In genomic region chr19:55743557-55744441, GRCm38 (mm10) we compare ENCODE assay signal across 8 mouse cellular contexts. TPM values are rescaled to one million over a fixed set of nuclear protein-coding genes. Genes with fewer than 3 reads are reported as not detected.
DNase-seq lines count a peak whose midpoint lies in the region; ATAC-seq lines count a peak whose summit lies in the region.

No protein-coding gene starts in this region.

- under 1% methylated on average over 47 of the region's 47 CpGs for WGBS in hindbrain, embryonic 13.5 days

- peak; percentile 36 for ATAC-seq in hindbrain, embryonic 13.5 days (ENCODE audit: low FRiP score)
- ATAC-seq in erythroid progenitor cell, adult 5-6 weeks (replicated peaks; ENCODE audit: low FRiP score, poor library complexity, severe bottlenecking): no peak

- H3K27ac ChIP-seq in hindbrain, embryonic 13.5 days: peak overlapping the region; percentile 91

- H3K36me3 ChIP-seq in hindbrain, embryonic 13.5 days: no peaks in the 10 kb centered on the region

- H3K27me3 ChIP-seq in hindbrain, embryonic 13.5 days: peaks cover 56% of the 10 kb centered on the region

- no peaks in the 10 kb centered on the region for H3K9me3 ChIP-seq in hindbrain, embryonic 13.5 days

- peak overlapping the region; percentile 48 for H3K4me3 ChIP-seq in hindbrain, embryonic 13.5 days

- H3K9ac ChIP-seq in hindbrain, embryonic 13.5 days: peak overlapping the region; percentile 81

- H3K4me2 ChIP-seq in hindbrain, embryonic 13.5 days: peak overlapping the region; percentile 61

- DNase-seq in ES-CJ7 (ENCODE audit: low read depth, low spot score): peak; percentile 77
- DNase-seq in adrenal gland, postnatal 36 days: peak; percentile 71 to 82
- DNase-seq in forelimb bud, embryonic 11.5 days (ENCODE audit: low read depth, low spot score): peak; percentile 82
- DNase-seq in left cerebral cortex, postnatal 4 days: peak; percentile 69
- DNase-seq in mesoderm, embryonic 11.5 days (ENCODE audit: low read depth, low spot score): peak; percentile 86
- peak; percentile 25 to 40 for DNase-seq in spleen, postnatal 10 days (ENCODE audit: low spot score in 2 of 2)

- peaks cover 64% of the 10 kb centered on the region for H3K4me1 ChIP-seq in hindbrain, embryonic 13.5 days (replicated peaks)

- intact Hi-C loops in left cerebral cortex, postnatal 4 days (cut with DNase I): loop anchor here (5.0 kb wide), 1 partner anchor 154 kb away; no protein-coding TSS in a partner anchor

RNA-seq across cellular contexts. Expression of gene Tcf7l2, which starts 2.2 kb away (rescaled TPM):
- total RNA-seq in adrenal gland, postnatal 36 days (2021): 10 to 100 TPM; 22.7 to 28.3 TPM
- polyA plus RNA-seq in hindbrain, embryonic 13.5 days (2015; fragmentation: Nextera tagmentation; extraction: Ambion mirVana): 29.6 and 36.3 TPM in 2 replicates
- 10 to 100 TPM in 1 of 2 experiments, 1 to 10 TPM in 1; 9.6 to 11.9 TPM for total RNA-seq in left cerebral cortex, postnatal 4 days (2021)
- total RNA-seq in erythroid progenitor cell, adult 5-6 weeks (2015; ENCODE audit: low replicate concordance): 8.4 and 22.3 TPM in 2 replicates
- total RNA-seq in erythroid progenitor cell, adult 5-6 weeks (2017; ENCODE audit: low replicate concordance): 0.61 and 2.1 TPM in 2 replicates

Comparison
In these comparisons a context has a peak if more than half of its experiments do, and no peak if none do; other contexts are left out.
1. DNase-seq: peak in every context shown above with its lines; median percentile 86 in mesoderm, embryonic 11.5 days; 82 in forelimb bud, embryonic 11.5 days; 77 in ES-CJ7; 76 in adrenal gland, postnatal 36 days; 69 in left cerebral cortex, postnatal 4 days; 32 in spleen, postnatal 10 days.